Mouse (Mus musculus) liver, embryonic 14.5 days (tissue): ENCODE measurements around the gene Cbll1.

Source experiments
- CTCF ChIP-seq: IDR thresholded peaks from 2 replicates; pipeline ENCODE4 v1.5.1; 2016; ENCODE audit warnings: antibody characterized with exemption, low read depth, control low read depth
- EP300 ChIP-seq: IDR thresholded peaks from 2 replicates; pipeline ENCODE4 v1.6.1; 2016; ENCODE audit warnings: antibody characterized with exemption, low read depth

DNA sequence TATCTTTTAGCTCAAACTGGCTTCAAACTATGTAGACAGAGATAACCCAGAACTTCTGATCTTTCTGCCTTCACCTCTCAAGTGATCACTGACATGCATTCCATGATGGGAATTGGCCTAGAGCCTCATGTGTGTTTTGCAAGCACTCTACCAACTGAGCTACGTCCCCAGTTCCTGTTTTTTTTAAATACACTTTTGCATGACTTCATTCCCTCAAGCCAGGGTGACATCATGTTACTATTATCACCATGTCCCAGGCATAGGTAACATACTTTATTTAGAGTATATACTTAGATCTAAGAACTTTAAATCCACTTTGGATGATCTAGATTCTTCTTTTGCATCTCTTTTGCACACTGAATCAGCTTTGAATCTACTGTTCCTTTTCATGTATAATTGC, 46.6 kb upstream of the Cbll1 start:
- TF ChIP-seq EP300 (no peak), CTCF (no peak)
